Mouse (Mus musculus): Measurements from ENCODE around the gene Gm17190. TPM values are rescaled to one million over a fixed set of nuclear protein-coding genes. Genes with fewer than 3 reads are reported as not detected.
A peak's percentile ranks its signal among the peaks of the same experiment; 100 is the strongest.

The Gm17190 gene
- polyA plus RNA-seq, 2 experiments: not detected

DNA sequence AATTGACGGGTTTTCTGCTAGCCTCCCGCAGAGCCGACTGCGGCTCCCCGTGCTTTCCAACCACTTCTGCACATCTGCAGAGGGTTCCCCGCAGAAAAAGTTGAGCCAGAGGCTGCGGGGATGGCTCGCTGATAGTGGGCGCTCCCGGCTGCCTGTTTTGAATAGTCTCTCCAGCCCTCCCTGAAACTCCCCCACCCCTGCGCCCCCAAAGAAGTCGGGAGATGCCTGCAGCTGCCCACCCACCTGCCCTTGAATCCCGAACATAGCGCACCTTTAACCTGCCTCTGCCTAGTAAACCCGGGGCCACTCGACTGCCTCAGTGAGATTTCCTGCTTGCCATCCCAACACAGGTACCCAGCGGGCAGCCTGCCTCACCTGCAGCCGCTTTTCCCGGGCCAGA lies 50.1 kb downstream of the Gm17190 start:
- DNase-seq (ENCODE audit: low spot score): no peak
- WGBS: 0% methylated on average over 19 of the region's 19 CpGs
- H3K27me3 ChIP-seq (ENCODE audit: control insufficient read depth, insufficient read depth, low read length): peaks cover 76% of the 10 kb centered on the region

DNA sequence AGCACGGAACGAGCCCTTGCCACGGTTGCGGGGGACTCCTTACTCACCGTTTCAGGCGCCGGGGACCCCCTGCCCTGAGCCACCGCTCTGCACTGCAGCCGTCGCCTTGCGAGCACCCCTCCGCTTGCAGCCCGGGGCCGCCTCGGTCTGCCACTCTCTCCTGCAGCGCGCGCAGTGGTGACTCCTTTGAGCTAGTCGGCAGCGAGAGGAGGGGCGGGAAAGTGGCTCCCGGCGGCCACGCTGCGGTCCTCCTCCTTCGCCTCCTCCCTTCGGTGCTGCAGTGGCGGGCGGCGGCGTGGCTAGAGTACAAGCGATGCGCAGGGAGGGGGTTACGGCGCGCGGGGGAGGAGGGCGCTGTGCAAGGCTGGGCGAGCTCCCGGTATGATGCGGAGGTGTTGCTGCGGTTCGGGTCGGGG lies 50.6 kb downstream of the Gm17190 start, which contains the start of gene Sv2c:
TSS of gene Sv2c (minus strand) at position 177 of the 416 bp plus-strand sequence.
- under 1% methylated on average over 36 of the region's 44 CpGs for WGBS
- H3K4me3 ChIP-seq (replicated peaks; ENCODE audit: low read length): peak within 1 kb of the TSS; percentile 52
- peaks cover 17% of the 10 kb centered on the region for H3K4me1 ChIP-seq (ENCODE audit: control insufficient read depth, insufficient read depth, low read length)
- ATAC-seq (ENCODE audit: low FRiP score, low read depth): peak; percentile 58
- peak; percentile 56 for DNase-seq (ENCODE audit: low spot score)
- H3K36me3 ChIP-seq (ENCODE audit: control insufficient read depth, insufficient read depth, low read length): no peaks in the 10 kb centered on the region
- peaks cover 72% of the 10 kb centered on the region for H3K27me3 ChIP-seq (ENCODE audit: control insufficient read depth, insufficient read depth, low read length)
- H3K4me2 ChIP-seq (replicated peaks; ENCODE audit: low read depth, low read length, severe bottlenecking): peak within 1 kb of the TSS; percentile 90
- H3K9ac ChIP-seq (ENCODE audit: low read depth, low read length, severe bottlenecking): peak within 1 kb of the TSS; percentile 43
- no peaks in the 10 kb centered on the region for H3K9me3 ChIP-seq (ENCODE audit: control insufficient read depth, low read length)
- no peak within 1 kb of the TSS for H3K27ac ChIP-seq (replicated peaks; ENCODE audit: low read depth, low read length)
- no peak for TF ChIP-seq POLR2A (IDR thresholded peaks at IDR 0.05; ENCODE audit: borderline replicate concordance, extremely low read depth, insufficient read depth, insufficient read length)

More for the DNA sequence above, 50.1 kb downstream of the Gm17190 start:
- no peak for TF ChIP-seq POLR2A (IDR thresholded peaks at IDR 0.05; ENCODE audit: borderline replicate concordance, extremely low read depth, insufficient read depth, insufficient read length)
- Histone ChIP-seq H3K27ac (replicated peaks; ENCODE audit: low read depth, low read length) (no peak overlapping the region), H3K36me3 (ENCODE audit: control insufficient read depth, insufficient read depth, low read length) (no peaks in the 10 kb centered on the region), H3K4me3 (replicated peaks; ENCODE audit: low read length) (peak overlapping the region; percentile 52), H3K9ac (ENCODE audit: low read depth, low read length, severe bottlenecking) (peak overlapping the region; percentile 43), H3K4me1 (ENCODE audit: control insufficient read depth, insufficient read depth, low read length) (peaks cover 17% of the 10 kb centered on the region), H3K9me3 (ENCODE audit: control insufficient read depth, low read length) (no peaks in the 10 kb centered on the region), H3K4me2 (replicated peaks; ENCODE audit: low read depth, low read length, severe bottlenecking) (peak overlapping the region; percentile 90)
- no peak for ATAC-seq (ENCODE audit: low FRiP score, low read depth)

Other genes starting within 250 kb of the Gm17190 start
- gene Iqgap2, start 190.1 kb upstream of the Gm17190 start, polyA plus RNA-seq (2012; rRNA removed): 8.7 and 12.7 TPM in 2 replicates
- 10.5 and 12.8 TPM in 2 replicates for gene Iqgap2, start 190.1 kb upstream of the Gm17190 start, polyA plus RNA-seq (2014; fragmentation: Nextera tagmentation; extraction: Ambion mirVana)
- 1.4 and 1.8 TPM in 2 replicates for gene Gm20075, start 678 bp upstream of the Gm17190 start, polyA plus RNA-seq (2012; rRNA removed)
- 24.9 and 26.2 TPM in 2 replicates for gene Gm20075, start 678 bp upstream of the Gm17190 start, polyA plus RNA-seq (2014; fragmentation: Nextera tagmentation; extraction: Ambion mirVana)
- gene Sv2c, start 50.5 kb downstream of the Gm17190 start, polyA plus RNA-seq (2012; rRNA removed): 1.3 TPM in 2 replicates
- 1.5 and 1.9 TPM in 2 replicates for gene Sv2c, start 50.5 kb downstream of the Gm17190 start, polyA plus RNA-seq (2014; fragmentation: Nextera tagmentation; extraction: Ambion mirVana)